Mouse (Mus musculus) stomach, postnatal 0 days (tissue): Measurements from ENCODE around the gene Tbc1d17. TPM values are rescaled to one million over a fixed set of nuclear protein-coding genes. Genes with fewer than 3 reads are reported as not detected.

Experiments used
- ATAC-seq: fragments of 200-750 bp; cut with Nextera tagmentation; 2 replicates; pipeline ENCODE4 v1.8.0; 2017; ENCODE audit not compliant: low FRiP score, low TSS enrichment
- DNase-seq: peaks from one replicate; pipeline ENCODE4 v3.0.0-alpha.2; 2016; ENCODE audit warnings: low spot score
- H3K27ac ChIP-seq: fragments of 300-500 bp; sonication (generic); replicated peaks from 2 replicates; pipeline ENCODE4 v1.5.1; 2014; ENCODE audit warnings: mild to moderate bottlenecking, control low read depth
- H3K27me3 ChIP-seq: fragments of 300-500 bp; sonication (generic); 2 replicates; pipeline ENCODE4 v1.6.1; 2014; ENCODE audit warnings: low read length; ENCODE audit not compliant: control insufficient read depth, insufficient read depth
- H3K36me3 ChIP-seq: fragments of 300-500 bp; sonication (generic); 2 replicates; pipeline ENCODE4 v1.6.1; 2014; ENCODE audit warnings: low read length, mixed read lengths; ENCODE audit not compliant: control insufficient read depth, insufficient read depth
- H3K4me1 ChIP-seq: fragments of 300-500 bp; sonication (generic); replicated peaks from 2 replicates; pipeline ENCODE4 v1.6.1; 2014; ENCODE audit warnings: antibody characterized with exemption; ENCODE audit not compliant: control insufficient read depth, insufficient read depth
- H3K4me2 ChIP-seq: fragments of 300-500 bp; sonication (generic); replicated peaks from 2 replicates; pipeline ENCODE4 v1.6.1; 2014; ENCODE audit warnings: low read depth, mild to moderate bottlenecking, control low read depth, moderate library complexity
- H3K4me3 ChIP-seq: fragments of 300-500 bp; sonication (generic); 2 replicates; pipeline ENCODE4 v1.5.1; 2014; ENCODE audit warnings: low read depth, low read length, control low read depth
- H3K9ac ChIP-seq: fragments of 300-500 bp; sonication (generic); 2 replicates; pipeline ENCODE4 v1.6.1; 2014; ENCODE audit warnings: mild to moderate bottlenecking, low read length, control low read depth, mixed read lengths
- H3K9me3 ChIP-seq: fragments of 300-500 bp; sonication (generic); 2 replicates; pipeline ENCODE4 v1.6.1; 2016; ENCODE audit warnings: low read length; ENCODE audit not compliant: control insufficient read depth
- CTCF ChIP-seq: IDR thresholded peaks from 2 replicates; pipeline ENCODE4 v1.5.1; 2016; ENCODE audit warnings: antibody characterized with exemption, low read depth, mild to moderate bottlenecking, moderate library complexity
- EP300 ChIP-seq: optimal IDR thresholded peaks from 2 replicates; pipeline ENCODE3; 2016; ENCODE audit warnings: antibody characterized with exemption
- WGBS: fragments of 180-500 bp; shearing (Covaris S2); extraction: QIAGEN DNeasy Blood & Tissue Kit; methylation state at CpG from one replicate; pipeline ENCODE4 v1.1.7; 2014; 5-methylcytosine and 5-hydroxymethylcytosine counted together
- microRNA counts: library from miRNA; unstranded; fragments of <30 nt; microRNA quantifications from one replicate; lab custom pipeline; 2015
- microRNA-seq: library from miRNA; unstranded; fragments of <30 nt; microRNA quantifications from one replicate; pipeline ENCODE4, GENCODE M21; 2016
- polyA plus RNA-seq: library from polyadenylated mRNA; unstranded; fragments of >200 nt; fragmentation: Nextera tagmentation; extraction: Ambion mirVana; gene quantifications from 2 replicates; pipeline ENCODE4 v1.2.1, GENCODE M21; 2015

The Tbc1d17 gene
- polyA plus RNA-seq, 1 experiment from 2014 or later: 45.4 TPM

- Histone ChIP-seq H3K4me3 (no peak overlapping the region), H3K27me3 (no peaks in the 10 kb centered on the region), H3K9me3 (no peaks in the 10 kb centered on the region), H3K36me3 (no peaks in the 10 kb centered on the region), H3K4me2 (no peak overlapping the region), H3K4me1 (no peaks in the 10 kb centered on the region), H3K27ac (no peak overlapping the region), H3K9ac (no peak overlapping the region)
- WGBS: 73% methylated on average over 4 of the region's 4 CpGs
- TF ChIP-seq EP300: no peak
- no peak for TF ChIP-seq CTCF
- DNase-seq: no peak
- ATAC-seq: no peak
Observed at GRCm38 (mm10) chr7:44790066-44790465, 58.8 kb downstream of the Tbc1d17 start.

- Histone ChIP-seq H3K4me2 (no peak overlapping the region), H3K9ac (no peak overlapping the region), H3K27ac (no peak overlapping the region), H3K4me3 (no peak overlapping the region), H3K27me3 (no peaks in the 10 kb centered on the region), H3K36me3 (no peaks in the 10 kb centered on the region), H3K9me3 (no peaks in the 10 kb centered on the region), H3K4me1 (no peaks in the 10 kb centered on the region)
- no peak for TF ChIP-seq CTCF
- TF ChIP-seq EP300: no peak
- DNase-seq (no peak), ATAC-seq (no peak)
- WGBS: 68% methylated on average over 3 of the region's 3 CpGs
Observed at GRCm38 (mm10) chr7:44789531-44789930, 59.3 kb downstream of the Tbc1d17 start.

MicroRNAs within 50 kb of the gene (microRNA counts, 519-probe panel; counts per million panel counts)
- not detected for microRNA mmu-miR-707 (lab: Ali Mortazavi, UCI)

Small RNA genes lying within 50 kb of the gene (microRNA-seq; reads per million reads assigned to microRNA genes)
- not detected for gene Mir707

Other genes with a start within 250 kb of the Tbc1d17 start
- 28.1 and 28.4 TPM in 2 replicates for gene Myh14, start 178.2 kb downstream of the Tbc1d17 start, polyA plus RNA-seq
- gene Izumo2, start 140.3 kb downstream of the Tbc1d17 start, polyA plus RNA-seq: not detected in 2 replicates
- 21.7 and 22.3 TPM in 2 replicates for gene Vrk3, start 100.7 kb downstream of the Tbc1d17 start, polyA plus RNA-seq
- 0.30 and 0.42 TPM in 2 replicates for gene Zfp473, start 98.0 kb downstream of the Tbc1d17 start, polyA plus RNA-seq
- 33.4 and 34.9 TPM in 2 replicates for gene Nup62, start 33.0 kb downstream of the Tbc1d17 start, polyA plus RNA-seq
- gene Il4i1, start 32.7 kb downstream of the Tbc1d17 start, polyA plus RNA-seq: 0.69 and 0.75 TPM in 2 replicates
- gene Atf5, start 32.4 kb downstream of the Tbc1d17 start, polyA plus RNA-seq: 7.3 and 7.7 TPM in 2 replicates
- gene Akt1s1, start 88 bp downstream of the Tbc1d17 start, polyA plus RNA-seq: 70.8 and 75.2 TPM in 2 replicates
- gene Pnkp, start 8.1 kb upstream of the Tbc1d17 start, polyA plus RNA-seq: 23.5 and 25.7 TPM in 2 replicates
- 159 and 179 TPM in 2 replicates for gene Ptov1, start 20.7 kb upstream of the Tbc1d17 start, polyA plus RNA-seq
- 64.4 and 75.3 TPM in 2 replicates for gene Med25, start 43.6 kb upstream of the Tbc1d17 start, polyA plus RNA-seq
- gene Fuz, start 47.0 kb upstream of the Tbc1d17 start, polyA plus RNA-seq: 13.1 and 15.6 TPM in 2 replicates
- gene Ap2a1, start 80.4 kb upstream of the Tbc1d17 start, polyA plus RNA-seq: 29.3 and 33.9 TPM in 2 replicates
- 0.08 TPM in 1 of 2 replicates, not detected in the other for gene Tsks, start 94.1 kb upstream of the Tbc1d17 start, polyA plus RNA-seq
- gene Cpt1c, start 125.8 kb upstream of the Tbc1d17 start, polyA plus RNA-seq: 5.6 and 7.3 TPM in 2 replicates
- gene Prmt1, start 137.5 kb upstream of the Tbc1d17 start, polyA plus RNA-seq: 181 and 185 TPM in 2 replicates
- 55.7 and 59.8 TPM in 2 replicates for gene Irf3, start 148.6 kb upstream of the Tbc1d17 start, polyA plus RNA-seq
- 23.0 and 23.4 TPM in 2 replicates for gene Bcl2l12, start 149.6 kb upstream of the Tbc1d17 start, polyA plus RNA-seq
- 14.9 and 18.6 TPM in 2 replicates for gene Scaf1, start 167.3 kb upstream of the Tbc1d17 start, polyA plus RNA-seq
- 81.5 and 87.2 TPM in 2 replicates for gene Rras, start 168.9 kb upstream of the Tbc1d17 start, polyA plus RNA-seq
- gene Prr12, start 203.8 kb upstream of the Tbc1d17 start, polyA plus RNA-seq: 3.4 and 3.8 TPM in 2 replicates
- gene Nosip, start 213.3 kb upstream of the Tbc1d17 start, polyA plus RNA-seq: 43.0 and 44.1 TPM in 2 replicates
- 33.6 and 37.4 TPM in 2 replicates for gene Prrg2, start 213.6 kb upstream of the Tbc1d17 start, polyA plus RNA-seq
- 157 and 176 TPM in 2 replicates for gene Rcn3, start 243.1 kb upstream of the Tbc1d17 start, polyA plus RNA-seq